Mouse (Mus musculus) T-cell, adult 2 months (primary cell): ENCODE measurements around the gene Krt36.

ENCODE experiments used
- DNase-seq: peaks from one replicate; pipeline ENCODE4 v3.0.0; 2022; ENCODE audit warnings: low spot score

Gene Krt36

GRCm38 (mm10) chr11:100105576-100106122 is at the start of gene Krt36:
TSS of gene Krt36 (minus strand) at chr11:100105626.
- DNase-seq: no peak

DNA sequence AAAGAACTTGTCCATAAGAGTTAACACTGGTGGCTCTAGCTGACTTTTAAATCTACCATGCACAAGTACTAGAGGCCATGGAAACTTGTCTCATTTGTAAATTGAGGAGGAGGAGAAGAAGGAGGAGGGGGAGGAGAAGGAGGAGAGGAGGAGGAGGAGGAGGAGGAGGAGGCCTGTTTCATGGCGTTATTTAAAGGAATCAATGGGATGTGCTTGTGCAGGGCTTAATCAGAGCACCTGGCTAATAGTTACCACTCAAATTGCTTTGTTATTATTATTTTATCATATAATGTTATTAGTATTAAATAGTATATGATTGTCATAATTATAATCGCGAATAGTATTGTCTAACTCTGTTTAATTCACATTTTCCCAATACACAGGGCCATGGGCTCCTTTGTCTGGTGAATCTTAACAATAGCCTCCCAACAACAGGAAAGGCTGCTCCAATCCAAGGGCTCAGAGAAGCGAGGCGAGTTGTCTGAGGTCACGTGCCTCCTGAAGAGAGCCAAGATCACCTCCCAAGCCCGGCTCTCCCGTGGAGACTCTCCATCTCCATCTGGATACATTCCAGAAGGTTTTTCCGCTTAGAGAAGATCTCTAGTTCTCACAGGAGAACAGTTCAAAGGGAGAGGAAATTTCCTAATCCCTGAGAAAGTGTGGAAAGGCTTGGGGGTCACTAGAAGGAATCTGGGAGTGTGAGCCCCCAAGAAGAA is 43.3 kb upstream of the Krt36 start, which contains the start of gene Krt19:
Gene Krt19, minus strand, starts transcription at position 51 of the 716 bp plus-strand sequence.
- no peak for DNase-seq

GRCm38 (mm10) chr11:100147566-100148353 is 42.3 kb upstream of the Krt36 start:
- no peak for DNase-seq

GRCm38 (mm10) chr11:100145858-100146560 is 40.6 kb upstream of the Krt36 start:
- DNase-seq: no peak

DNA sequence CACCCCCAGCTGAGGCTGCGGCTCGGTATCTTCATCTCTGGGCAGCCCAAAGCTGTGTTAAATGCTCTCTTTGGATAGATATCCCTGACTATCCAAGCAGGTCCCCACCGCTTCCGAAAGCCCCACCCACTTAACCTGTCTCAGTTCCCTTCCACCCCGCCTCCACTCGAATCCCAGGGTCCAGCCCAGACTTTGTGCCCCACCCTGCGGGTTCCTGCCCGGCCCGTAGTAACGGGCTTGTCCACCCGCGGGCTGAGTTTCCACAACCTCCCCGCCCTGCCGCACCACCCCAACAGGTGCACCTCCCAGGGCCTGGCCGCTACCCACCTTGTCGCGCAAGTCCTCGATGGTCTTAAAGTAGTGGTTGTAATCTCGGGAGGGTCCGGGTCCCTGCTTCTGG is 39.7 kb upstream of the Krt36 start:
- DNase-seq: no peak

DNA sequence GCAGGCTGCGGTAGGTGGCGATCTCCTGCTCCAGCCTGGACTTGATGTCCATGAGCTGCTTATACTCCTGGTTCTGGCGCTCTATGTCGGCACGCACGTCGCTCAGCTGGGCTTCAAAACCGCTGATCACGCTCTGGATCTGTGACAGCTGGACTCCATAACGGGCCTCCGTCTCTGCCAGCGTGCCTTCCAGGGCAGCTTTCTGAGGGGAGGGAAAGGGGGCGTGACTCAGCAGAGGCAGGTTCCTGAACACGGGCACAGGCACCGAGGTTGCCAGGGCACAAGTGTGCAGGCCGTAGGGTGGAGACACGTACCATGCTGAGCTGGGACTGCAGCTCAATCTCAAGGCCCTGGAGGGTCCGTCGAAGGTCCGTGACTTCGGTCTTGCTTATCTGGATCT is 35.5 kb upstream of the Krt36 start:
- DNase-seq: no peak

DNA sequence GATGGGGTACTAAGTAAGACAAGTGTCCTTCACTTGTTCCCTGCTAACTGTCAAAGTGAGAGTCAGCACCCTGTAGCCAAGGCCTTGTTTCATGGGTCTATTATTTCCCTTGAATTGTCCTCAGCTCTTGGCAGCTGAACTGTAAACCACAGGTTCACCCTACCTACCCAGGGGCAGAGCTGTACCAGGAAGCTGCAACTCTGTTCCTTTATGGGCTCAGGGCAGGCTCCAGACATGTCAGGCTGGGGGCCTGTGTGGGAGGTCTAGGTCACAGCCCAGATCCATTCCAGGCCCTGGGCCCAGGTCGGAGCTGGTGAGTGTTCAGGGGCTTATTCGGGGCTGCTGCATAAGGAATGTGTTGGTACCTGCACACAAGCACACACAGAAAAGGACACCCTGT is 34.0 kb upstream of the Krt36 start:
- no peak for DNase-seq

GRCm38 (mm10) chr11:100138809-100139208 is 33.4 kb upstream of the Krt36 start:
- no peak for DNase-seq

DNA sequence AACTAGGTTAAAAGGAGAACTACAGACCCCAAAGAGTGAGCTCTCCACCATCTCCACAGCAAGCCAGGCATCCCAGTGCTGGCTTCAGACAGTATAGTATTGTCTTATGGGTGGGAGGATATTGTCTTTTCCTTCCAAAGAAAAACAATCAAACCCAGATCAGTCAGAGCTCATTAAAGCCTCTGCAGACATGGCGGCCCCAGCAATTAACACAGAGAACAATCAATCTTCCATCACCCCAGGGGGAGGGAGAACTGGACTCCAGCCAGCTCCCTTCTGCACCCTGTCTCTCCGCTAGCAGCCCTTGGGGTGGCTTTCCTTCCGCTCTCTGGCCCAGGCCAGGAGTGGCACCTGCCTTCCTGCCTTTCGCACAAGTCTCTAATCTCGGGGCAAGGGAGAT is 32.3 kb upstream of the Krt36 start:
- no peak for DNase-seq

GRCm38 (mm10) chr11:100136559-100136958 is 31.1 kb upstream of the Krt36 start:
- DNase-seq: no peak

DNA sequence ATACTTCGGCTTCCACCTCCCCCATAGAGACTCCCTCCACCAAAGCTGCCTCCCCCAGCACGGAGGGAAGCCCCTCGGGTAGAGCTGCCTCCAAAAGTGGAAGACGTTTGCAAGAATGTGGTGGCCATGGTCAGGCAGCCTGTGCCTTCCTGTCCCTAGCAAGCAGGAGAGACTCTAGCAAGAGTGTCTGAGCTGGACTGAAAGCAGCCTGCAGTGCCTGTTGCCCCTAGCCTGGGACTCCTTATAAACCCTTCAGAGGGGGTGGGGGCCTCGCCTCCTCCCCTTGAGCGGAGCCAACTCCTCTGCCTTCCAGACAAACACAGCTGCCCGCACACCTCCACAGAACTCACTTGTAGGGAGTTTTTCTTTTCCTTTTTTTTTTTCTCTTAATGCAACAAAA is 30.3 kb upstream of the Krt36 start, which contains the start of gene Krt15:
Gene Krt15, minus strand, starts transcription at position 198 of the 400 bp plus-strand sequence.
- no peak for DNase-seq

- no peak for DNase-seq
These were observed 19.5 kb upstream of the Krt36 start for GRCm38 (mm10) chr11:100124901-100125300.

DNA sequence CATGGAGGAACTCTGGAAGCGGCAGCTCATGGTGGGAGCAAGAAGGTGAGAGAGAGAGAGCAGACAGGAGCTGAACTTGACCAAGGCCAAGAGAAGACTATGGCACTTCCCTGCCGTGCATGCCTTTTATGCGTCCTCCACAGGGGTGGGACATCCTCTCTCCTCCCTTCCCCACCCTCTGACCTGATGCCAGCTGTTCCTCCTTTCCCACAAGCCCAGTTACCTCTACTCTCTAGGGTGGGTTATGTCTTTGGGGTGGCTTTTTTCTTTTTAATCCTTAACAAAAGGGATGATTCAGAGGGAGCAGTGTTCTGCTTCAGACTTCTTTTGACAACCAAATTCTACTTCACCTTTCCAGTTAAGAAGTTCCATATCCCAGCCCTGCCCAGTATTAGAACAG is 16.0 kb upstream of the Krt36 start, which contains the start of gene Krt13:
Gene Krt13, minus strand, starts transcription at position 101 of the 400 bp plus-strand sequence.
- no peak for DNase-seq

GRCm38 (mm10) chr11:100120331-100120730 is 14.9 kb upstream of the Krt36 start:
- DNase-seq: no peak

GRCm38 (mm10) chr11:100113742-100114029 is 8.3 kb upstream of the Krt36 start:
- DNase-seq: no peak

DNA sequence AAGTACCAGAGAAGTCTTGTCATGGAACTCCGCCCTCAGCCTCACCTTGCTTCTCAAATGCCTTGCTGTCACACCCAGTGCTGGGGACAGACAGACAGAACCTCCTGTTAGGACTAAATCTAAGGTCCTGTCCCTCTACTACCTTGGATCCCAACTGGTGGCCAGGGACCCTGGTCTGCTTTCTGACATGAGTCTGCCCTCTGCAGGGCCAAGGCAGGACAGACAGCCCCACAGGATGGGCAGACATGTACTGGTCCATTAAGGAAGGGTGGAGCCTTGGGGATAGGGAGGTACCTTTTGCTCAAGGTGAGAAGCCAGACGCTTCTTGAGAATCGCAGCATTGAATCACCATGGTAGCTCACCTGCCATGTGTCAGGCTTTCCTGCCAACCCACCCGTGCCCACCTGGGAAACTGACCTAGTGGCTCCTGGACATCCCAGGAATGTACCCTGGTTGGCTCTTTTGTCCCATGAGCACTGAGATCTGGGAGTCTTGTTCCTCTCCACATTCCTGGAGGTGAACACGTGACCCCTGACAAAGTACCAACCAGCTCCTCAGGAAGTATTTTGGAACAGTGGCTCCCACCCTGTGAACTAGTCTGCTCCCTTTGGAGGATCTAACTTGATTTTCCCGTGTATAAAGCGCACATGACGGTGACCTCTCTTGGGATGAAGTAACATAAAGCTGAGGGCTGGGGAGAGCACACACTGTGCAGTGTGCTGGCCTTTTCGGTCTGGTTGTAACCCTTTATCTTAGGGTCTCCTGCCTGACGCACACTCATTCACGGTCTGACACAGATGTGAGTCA is 7.7 kb upstream of the Krt36 start:
- no peak for DNase-seq

DNA sequence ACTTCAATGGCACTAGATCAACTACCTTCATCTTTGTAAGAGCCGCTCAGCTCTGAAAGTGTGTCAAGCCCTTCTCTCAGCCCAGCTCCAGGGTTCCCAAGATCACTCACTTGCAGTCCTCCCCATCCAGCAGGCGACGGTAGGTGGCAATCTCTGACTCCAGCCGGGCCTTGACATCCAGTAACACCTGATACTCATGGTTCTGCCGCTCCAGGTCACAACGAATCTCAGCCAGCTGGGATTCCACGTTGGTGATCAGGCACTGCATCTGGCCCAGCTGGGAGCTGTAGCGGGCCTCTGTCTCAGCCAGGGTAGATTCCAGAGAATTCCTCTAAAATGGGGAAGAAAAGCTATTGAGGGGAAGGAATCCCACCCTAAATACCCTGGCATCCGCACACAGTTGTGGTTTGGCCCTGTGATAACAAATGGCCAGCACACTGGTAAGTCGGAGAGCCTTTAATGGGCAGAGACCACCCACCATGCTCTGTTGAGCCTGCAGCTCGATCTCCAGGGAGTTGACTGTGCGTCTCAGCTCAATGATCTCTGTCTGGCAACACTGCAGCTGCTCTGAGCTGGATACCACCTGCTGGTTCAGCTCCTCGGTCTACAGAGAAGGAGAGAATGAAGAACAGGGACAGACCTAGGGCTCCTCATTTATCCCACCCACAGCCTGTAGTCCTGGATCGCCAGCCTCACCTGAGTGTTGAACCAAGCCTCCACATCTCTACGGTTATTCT is 2.6 kb downstream of the Krt36 start:
- no peak for DNase-seq

DNA sequence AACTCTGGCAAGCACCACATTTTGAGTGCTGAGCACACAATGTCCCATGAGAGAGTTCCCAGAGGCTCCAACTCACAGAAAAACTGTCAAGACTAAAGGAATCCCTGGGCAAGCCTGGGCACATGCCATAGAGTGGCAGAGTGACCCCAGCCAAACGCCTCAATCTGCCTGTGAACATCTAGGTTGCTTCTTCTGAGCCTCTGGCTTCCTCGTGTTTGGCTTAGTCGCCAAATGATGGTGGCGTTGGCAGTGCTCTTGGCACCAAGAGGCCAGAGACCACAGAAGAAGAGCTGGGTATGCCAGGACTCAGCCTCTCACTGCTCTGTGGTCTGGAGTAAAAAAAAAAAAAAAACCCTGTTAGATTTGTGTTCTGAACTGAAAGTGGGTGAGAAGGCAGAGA is 5.0 kb downstream of the Krt36 start:
- no peak for DNase-seq

DNA sequence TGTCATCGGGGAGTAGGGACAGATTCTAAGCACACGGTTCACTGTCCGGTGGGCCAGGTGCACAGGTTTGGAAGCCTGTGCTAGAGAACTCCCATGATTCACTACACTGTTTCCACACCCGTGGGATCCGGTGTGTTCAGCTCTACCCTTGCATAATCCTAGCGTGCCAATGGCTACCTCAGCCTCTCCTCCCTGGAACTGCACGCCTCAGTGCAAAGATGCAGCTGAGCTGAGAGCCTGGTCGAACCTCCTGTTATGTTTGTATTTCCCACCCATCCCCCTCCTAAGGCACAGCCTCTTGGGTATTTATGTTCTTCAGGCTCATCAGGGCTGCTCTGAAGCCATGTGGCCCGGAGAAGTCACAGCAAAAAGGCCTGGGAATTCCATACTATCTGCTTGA is 7.6 kb downstream of the Krt36 start:
- no peak for DNase-seq

- no peak for DNase-seq
These were observed 9.3 kb downstream of the Krt36 start, which contains the start of gene Krt35 for GRCm38 (mm10) chr11:100096141-100096540. TSS of gene Krt35 (minus strand) at chr11:100096241.
